ENCODE assay signal across 8 mouse cellular contexts in genomic region chr9:107400060-107400511, GRCm38 (mm10). TPM values are rescaled to one million over a fixed set of nuclear protein-coding genes. Genes with fewer than 3 reads are reported as not detected.
A peak's percentile ranks its signal among the peaks of the same experiment; 100 is the strongest.
DNase-seq lines count a peak whose midpoint lies in the region; ATAC-seq and TF ChIP-seq lines count a peak whose summit lies in the region.

No protein-coding gene starts in this region.

- no peak for TF ChIP-seq EP300 in heart, postnatal 0 days (IDR thresholded peaks at IDR 0.05; ENCODE audit: low read depth)

- H3K4me1 ChIP-seq in lung, embryonic 14.5 days (ENCODE audit: insufficient read depth): 0 out of 2 replicates have a peak, but pooled peaks cover 5% of the 10 kb centered on the region
- H3K4me1 ChIP-seq in heart, postnatal 0 days (ENCODE audit: control insufficient read depth, insufficient read depth): peaks cover 4% of the 10 kb centered on the region; the same call in 1 of the 2 replicates
- peaks cover 48% of the 10 kb centered on the region for H3K4me1 ChIP-seq in midbrain, embryonic 10.5 days

- 0 out of 2 replicates have a peak, but pooled peaks have one; percentile 25 for ATAC-seq in lung, embryonic 14.5 days (ENCODE audit: insufficient read depth)
- ATAC-seq in heart, postnatal 0 days (ENCODE audit: insufficient read depth, low read depth): peak; percentile 25
- no peak for ATAC-seq in inflammation-experienced regulatory T-cells, adult 6 months

- peak; percentile 20 for DNase-seq in lung, embryonic 14.5 days
- no peak for DNase-seq in lung, postnatal 10 days
- peak; percentile 58 for DNase-seq in embryo, embryonic 10.5 days (ENCODE audit: low spot score)
- no peak for DNase-seq in heart, postnatal 0 days (ENCODE audit: low spot score)
- DNase-seq in midbrain, embryonic 10.5 days (ENCODE audit: low spot score): peak; percentile 64
- DNase-seq in gastrocnemius, adult 8-10 months (ENCODE audit: low spot score in 2 of 2): no peak
- DNase-seq in natural killer cell, adult 2 months (ENCODE audit: low spot score in 2 of 2): no peak

- 1% methylated on average over 45 of the region's 45 CpGs for WGBS in lung, embryonic 14.5 days
- 0% methylated on average over 34 of the region's 45 CpGs for WGBS in heart, postnatal 0 days
- whole genome bisulfite sequencing in midbrain, embryonic 10.5 days: under 1% methylated on average over 33 of the region's 45 CpGs

- TF ChIP-seq CTCF in lung, embryonic 14.5 days (IDR thresholded peaks at IDR 0.05; ENCODE audit: low read depth): no peak
- TF ChIP-seq CTCF in heart, postnatal 0 days (IDR thresholded peaks at IDR 0.05; ENCODE audit: low read depth): no peak

- peak overlapping the region; percentile 66 for H3K4me3 ChIP-seq in lung, embryonic 14.5 days (ENCODE audit: low read depth, low read length)
- peak overlapping the region; percentile 73 for H3K4me3 ChIP-seq in heart, postnatal 0 days (ENCODE audit: low read depth, low read length)
- peak overlapping the region; percentile 87 for H3K4me3 ChIP-seq in midbrain, embryonic 10.5 days

- no peaks in the 10 kb centered on the region for H3K36me3 ChIP-seq in lung, embryonic 14.5 days (ENCODE audit: insufficient read depth)
- H3K36me3 ChIP-seq in heart, postnatal 0 days (replicated peaks; ENCODE audit: control insufficient read depth, insufficient read depth, low read length): no peaks in the 10 kb centered on the region
- H3K36me3 ChIP-seq in midbrain, embryonic 10.5 days: no peaks in the 10 kb centered on the region

- H3K4me2 ChIP-seq in lung, embryonic 14.5 days: peak overlapping the region; percentile 99
- H3K4me2 ChIP-seq in heart, postnatal 0 days (ENCODE audit: low read depth, low read length): peak overlapping the region; percentile 100

- H3K9ac ChIP-seq in lung, embryonic 14.5 days: peak overlapping the region; percentile 46
- H3K9ac ChIP-seq in heart, postnatal 0 days (replicated peaks; ENCODE audit: low read depth, low read length): peak overlapping the region; percentile 36

- peaks cover 77% of the 10 kb centered on the region for H3K27me3 ChIP-seq in lung, embryonic 14.5 days (ENCODE audit: insufficient read depth, low read length)
- peaks cover 71% of the 10 kb centered on the region for H3K27me3 ChIP-seq in heart, postnatal 0 days (ENCODE audit: control insufficient read depth, insufficient read depth, low read length)
- H3K27me3 ChIP-seq in midbrain, embryonic 10.5 days (ENCODE audit: low read depth, poor library complexity, severe bottlenecking): peaks cover 78% of the 10 kb centered on the region

- no peaks in the 10 kb centered on the region for H3K9me3 ChIP-seq in lung, embryonic 14.5 days (ENCODE audit: low read depth, low read length)
- no peaks in the 10 kb centered on the region for H3K9me3 ChIP-seq in heart, postnatal 0 days (replicated peaks; ENCODE audit: control insufficient read depth, low read length)
- no peaks in the 10 kb centered on the region for H3K9me3 ChIP-seq in midbrain, embryonic 10.5 days (replicated peaks)

- no peak overlapping the region for H3K27ac ChIP-seq in lung, embryonic 14.5 days (ENCODE audit: low read depth)
- H3K27ac ChIP-seq in heart, postnatal 0 days (ENCODE audit: low read depth): no peak overlapping the region
- peak overlapping the region; percentile 90 for H3K27ac ChIP-seq in midbrain, embryonic 10.5 days (replicated peaks)

RNA-seq across cellular contexts. Expression of gene Cacna2d2, which starts 0.7 kb away (rescaled TPM):
- polyA plus RNA-seq in lung, embryonic 14.5 days (2014; fragmentation: Nextera tagmentation; extraction: Ambion mirVana): 0.18 TPM in 1 of 2 replicates, not detected in the other
- total RNA-seq in heart, postnatal 0 days (2014; rRNA removed; ENCODE audit: low replicate concordance): 30.6 and 34.8 TPM in 2 replicates
- 1.1 and 1.3 TPM in 2 replicates for polyA plus RNA-seq in heart, postnatal 0 days (2015; fragmentation: Nextera tagmentation; extraction: Ambion mirVana)
- polyA plus RNA-seq in midbrain, embryonic 10.5 days (2016; fragmentation: Nextera tagmentation; extraction: Ambion mirVana): 1.00 and 1.7 TPM in 2 replicates
- under 1 TPM in 2 of 3 experiments, not detected in 1; 0.19 to 0.44 TPM for polyA plus RNA-seq in inflammation-experienced regulatory T-cells, adult 6 months (2017; shearing (Covaris generic))
- under 1 TPM; 0.15 to 0.65 (median 0.41) TPM for total RNA-seq in gastrocnemius, adult 8-10 months (2022)

RNA-seq across cellular contexts. Expression of gene 6430571L13Rik, which starts 59.7 kb away (rescaled TPM):
- 0.27 and 0.28 TPM in 2 replicates for polyA plus RNA-seq in lung, embryonic 14.5 days (2014; fragmentation: Nextera tagmentation; extraction: Ambion mirVana)
- total RNA-seq in heart, postnatal 0 days (2014; rRNA removed; ENCODE audit: low replicate concordance): 1.1 and 11.0 TPM in 2 replicates
- 3.1 and 3.3 TPM in 2 replicates for polyA plus RNA-seq in heart, postnatal 0 days (2015; fragmentation: Nextera tagmentation; extraction: Ambion mirVana)
- 1.8 and 2.5 TPM in 2 replicates for polyA plus RNA-seq in midbrain, embryonic 10.5 days (2016; fragmentation: Nextera tagmentation; extraction: Ambion mirVana)
- polyA plus RNA-seq in inflammation-experienced regulatory T-cells, adult 6 months (2017; shearing (Covaris generic)): 1 to 10 TPM in 2 of 3 experiments, under 1 TPM in 1; 0.99 to 3.2 (median 1.3) TPM
- total RNA-seq in gastrocnemius, adult 8-10 months (2022): 10 to 100 TPM; 29.0 to 53.2 (median 38.4) TPM

Comparison
In these comparisons a context has a peak if more than half of its experiments do, and no peak if none do; other contexts are left out.
1. DNase-seq: peak in lung, embryonic 14.5 days (single experiment), embryo, embryonic 10.5 days (single experiment) and midbrain, embryonic 10.5 days (single experiment); none in lung, postnatal 10 days (single experiment), heart, postnatal 0 days (single experiment), gastrocnemius, adult 8-10 months (0 of 2) and natural killer cell, adult 2 months (0 of 2).
2. Peak in every context shown above with its lines, with median percentiles within 50 percentile points of each other: H3K4me3 ChIP-seq.